Mouse (Mus musculus): ENCODE results near the gene Cfap74.
A peak's percentile ranks its signal among the peaks of the same experiment; 100 is the strongest.

The Cfap74 gene

DNA sequence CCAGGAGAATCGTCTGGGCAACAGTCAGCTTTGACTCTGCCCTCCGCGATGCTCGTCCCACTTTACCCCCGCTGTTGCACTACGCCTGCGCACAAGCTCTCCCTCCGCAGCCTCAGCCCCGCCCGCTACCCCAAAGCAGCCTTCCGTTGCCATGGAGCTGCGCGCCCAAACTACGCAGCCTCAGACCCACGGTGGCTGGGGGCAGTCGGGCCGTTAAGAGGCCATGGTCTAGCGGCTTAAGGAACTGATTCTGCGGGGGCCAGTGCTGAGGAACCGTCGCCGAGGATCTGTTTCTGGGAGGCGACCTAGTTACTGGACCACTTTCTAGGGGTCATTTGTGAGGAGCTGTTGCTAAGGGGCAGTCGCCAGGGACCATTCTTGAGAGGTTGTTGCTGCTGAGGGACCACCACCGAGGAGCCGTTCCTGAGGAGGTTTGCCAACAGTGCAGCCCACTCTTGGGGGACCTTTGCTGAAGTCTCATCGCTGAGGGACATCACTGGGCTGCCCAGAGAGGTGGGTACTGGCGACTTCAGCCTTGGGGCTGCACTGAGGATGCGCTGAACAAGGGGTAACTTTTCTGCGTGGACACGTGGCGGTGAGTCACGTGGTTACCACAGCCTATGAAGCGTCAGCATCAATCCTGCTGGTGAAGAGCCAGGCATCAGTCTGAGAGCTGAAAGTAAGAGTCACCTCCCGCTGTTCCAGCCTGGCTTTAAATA lies at the start of gene Cfap74:
TSS of gene Cfap74 (plus strand) at position 133 of the 719 bp plus-strand sequence.
- peak; percentile 63 for DNase-seq

DNA sequence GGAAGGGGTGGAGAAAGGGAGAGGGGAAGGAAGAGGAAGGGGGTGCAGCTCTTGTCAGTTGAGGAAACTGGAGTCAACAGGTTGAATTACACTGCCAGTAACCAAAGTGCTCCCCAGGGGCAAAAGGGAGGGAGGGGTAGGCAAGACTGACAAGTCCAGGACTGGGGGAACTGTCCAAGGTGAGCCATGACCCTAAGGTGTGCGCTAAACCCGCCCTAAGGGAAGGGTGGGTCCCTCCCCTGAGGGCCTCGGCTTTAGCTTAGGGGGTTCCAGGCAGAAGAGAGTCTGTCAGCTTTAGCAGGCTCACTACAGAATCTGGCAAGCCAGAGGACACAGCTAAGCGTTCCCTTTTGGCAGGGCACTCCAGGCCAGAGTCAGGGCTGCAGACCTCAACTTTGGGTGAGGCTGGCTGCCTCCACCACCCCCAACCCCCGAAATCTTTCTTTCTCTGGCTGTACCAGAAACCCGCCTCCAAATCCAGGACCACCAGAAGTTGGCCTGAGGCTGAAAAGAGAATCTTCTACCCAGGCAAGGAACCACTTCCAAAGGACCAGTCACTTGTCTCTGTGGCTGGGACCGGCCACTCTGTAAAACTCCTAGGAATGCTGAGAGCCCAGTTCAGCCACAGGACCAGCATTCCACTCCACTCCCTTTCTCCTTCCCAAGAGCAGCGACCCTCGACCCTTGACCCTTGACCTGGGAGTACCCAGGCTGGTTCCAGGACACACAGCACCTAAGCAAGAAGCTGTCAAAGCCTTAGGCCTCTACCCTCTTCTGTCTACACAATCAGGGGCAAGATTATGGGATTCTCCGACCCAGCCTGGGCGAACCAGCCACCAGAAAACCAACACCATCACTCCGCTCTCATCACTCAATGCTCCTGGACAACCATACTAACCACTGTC lies 49.2 kb upstream of the Cfap74 start:
- DNase-seq, result peak; percentile 59

DNA sequence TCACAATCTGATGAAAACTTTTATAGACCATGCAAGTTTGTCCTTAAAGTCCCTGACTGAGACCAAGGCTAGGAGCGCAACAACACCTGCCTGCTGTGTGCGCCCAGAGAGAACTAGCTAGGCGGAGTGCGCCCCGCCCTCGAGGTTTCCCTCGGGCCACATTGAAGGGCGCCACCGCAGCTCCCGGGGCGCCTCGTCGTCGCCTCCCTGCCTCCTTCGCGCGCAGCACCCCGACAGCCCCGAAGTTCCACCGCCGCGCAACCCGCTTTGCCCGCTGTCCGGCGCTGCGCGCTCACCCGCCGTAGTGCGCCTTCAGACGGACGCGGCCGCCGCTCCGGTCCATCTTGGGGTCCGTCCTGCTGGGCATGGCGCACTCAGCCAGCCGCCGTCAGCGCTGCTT lies 48.1 kb upstream of the Cfap74 start:
- DNase-seq, result peak; percentile 54

DNA sequence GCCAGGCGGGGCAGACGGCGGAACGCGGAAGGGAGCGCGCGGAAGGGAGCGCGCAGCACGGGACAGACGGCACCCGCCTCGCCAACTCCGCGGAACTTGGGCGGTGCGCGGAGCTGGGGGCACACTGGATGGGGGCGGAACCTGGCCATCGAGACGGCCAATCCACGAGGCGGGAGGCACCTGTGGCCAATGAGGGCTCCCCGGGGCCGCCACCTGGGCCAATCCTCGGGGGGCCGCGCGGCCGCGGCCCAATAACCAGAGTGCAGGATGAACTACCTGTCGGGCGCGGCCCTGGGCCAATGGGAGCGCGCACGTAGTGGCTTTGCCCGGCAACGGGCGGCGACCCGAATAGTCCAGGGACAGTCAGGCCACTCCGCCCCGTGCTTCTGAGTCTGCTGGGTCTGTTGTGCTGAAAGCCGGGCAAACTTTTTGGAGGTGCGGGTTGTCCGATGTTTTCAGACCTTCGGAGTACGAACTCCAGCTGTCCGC lies 47.6 kb upstream of the Cfap74 start, which contains the start of gene Prkcz:
TSS of gene Prkcz (minus strand) at position 59 of the 489 bp plus-strand sequence.
- peak; percentile 94 for DNase-seq

DNA sequence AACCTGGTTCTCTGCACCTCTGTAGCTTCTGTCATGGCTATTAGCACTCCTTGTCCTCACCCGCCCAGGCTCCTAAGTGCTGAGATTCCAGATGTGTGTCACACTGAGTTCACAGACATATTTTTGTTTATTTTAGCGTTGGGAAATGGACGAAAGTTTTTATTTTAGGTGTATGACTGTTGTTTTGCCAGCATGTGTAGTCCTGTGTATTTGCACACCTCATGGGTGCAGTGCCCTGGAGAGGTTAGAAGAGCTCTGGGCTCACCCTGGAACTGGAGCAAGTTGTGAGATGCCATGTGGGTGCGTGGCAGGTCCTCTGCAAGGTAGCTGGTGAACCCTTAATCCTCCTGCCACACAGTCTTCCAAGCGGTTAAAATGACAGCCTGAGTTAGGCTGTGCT lies 46.5 kb upstream of the Cfap74 start:
- no peak for DNase-seq

DNA sequence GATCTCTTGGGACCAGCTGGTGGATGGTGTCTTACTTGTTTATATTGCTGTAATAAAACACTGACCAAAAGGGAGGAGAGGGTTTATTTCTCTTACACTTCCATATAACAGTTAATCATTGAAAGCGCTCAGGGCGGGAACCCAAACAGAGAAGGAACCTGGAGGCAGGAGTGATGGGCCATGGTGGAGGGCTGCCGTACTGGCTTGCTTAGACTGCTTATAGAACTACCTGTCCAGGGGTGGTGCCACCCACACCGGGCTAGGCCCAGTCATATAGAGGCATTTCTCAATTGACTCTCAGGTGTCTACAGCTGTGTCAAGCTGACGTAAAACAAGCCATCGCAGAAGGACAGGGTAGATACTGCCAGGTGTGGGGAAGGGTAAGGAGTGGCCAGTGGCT lies 42.2 kb upstream of the Cfap74 start:
- DNase-seq, result no peak

DNA sequence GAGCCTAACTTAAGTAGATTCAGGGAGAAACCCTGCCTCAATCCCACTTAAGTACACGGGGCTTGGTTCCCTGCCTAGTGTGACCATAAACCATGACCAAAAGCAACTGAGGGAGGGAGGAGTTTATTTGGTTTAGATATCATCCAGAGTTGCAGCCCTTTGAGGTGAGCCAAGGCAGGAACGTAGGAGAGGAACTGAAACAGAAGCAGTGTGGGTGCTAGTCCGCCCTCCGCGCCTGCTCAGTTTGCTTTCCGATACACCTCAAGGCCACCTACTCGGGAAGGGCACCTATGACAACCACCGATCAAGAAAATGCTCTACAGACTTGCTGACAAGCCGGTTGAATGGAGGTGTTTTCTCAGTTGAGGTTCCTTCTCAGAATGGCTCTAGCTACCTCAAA lies 41.3 kb upstream of the Cfap74 start:
- no peak for DNase-seq

DNA sequence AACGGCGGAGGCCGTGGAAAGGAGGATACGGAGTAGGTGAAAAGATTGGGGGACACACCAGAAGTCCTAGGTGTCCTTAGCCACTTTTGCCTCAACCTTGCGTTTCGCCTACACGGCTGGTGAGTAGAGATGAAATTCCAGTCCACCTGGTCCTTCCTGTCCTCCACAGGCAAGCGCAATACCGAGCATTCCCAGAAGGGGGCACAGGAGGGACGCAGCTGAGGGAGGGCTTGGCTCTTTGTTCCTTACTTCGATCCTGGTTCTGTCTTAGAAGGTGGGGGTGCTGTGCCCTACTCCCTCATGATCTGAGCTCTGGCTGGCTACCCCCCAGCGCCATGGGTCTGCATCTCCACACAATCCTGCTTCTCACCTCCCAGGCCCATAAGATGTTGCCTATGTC lies 40.3 kb upstream of the Cfap74 start:
- DNase-seq, result peak; percentile 83

DNA sequence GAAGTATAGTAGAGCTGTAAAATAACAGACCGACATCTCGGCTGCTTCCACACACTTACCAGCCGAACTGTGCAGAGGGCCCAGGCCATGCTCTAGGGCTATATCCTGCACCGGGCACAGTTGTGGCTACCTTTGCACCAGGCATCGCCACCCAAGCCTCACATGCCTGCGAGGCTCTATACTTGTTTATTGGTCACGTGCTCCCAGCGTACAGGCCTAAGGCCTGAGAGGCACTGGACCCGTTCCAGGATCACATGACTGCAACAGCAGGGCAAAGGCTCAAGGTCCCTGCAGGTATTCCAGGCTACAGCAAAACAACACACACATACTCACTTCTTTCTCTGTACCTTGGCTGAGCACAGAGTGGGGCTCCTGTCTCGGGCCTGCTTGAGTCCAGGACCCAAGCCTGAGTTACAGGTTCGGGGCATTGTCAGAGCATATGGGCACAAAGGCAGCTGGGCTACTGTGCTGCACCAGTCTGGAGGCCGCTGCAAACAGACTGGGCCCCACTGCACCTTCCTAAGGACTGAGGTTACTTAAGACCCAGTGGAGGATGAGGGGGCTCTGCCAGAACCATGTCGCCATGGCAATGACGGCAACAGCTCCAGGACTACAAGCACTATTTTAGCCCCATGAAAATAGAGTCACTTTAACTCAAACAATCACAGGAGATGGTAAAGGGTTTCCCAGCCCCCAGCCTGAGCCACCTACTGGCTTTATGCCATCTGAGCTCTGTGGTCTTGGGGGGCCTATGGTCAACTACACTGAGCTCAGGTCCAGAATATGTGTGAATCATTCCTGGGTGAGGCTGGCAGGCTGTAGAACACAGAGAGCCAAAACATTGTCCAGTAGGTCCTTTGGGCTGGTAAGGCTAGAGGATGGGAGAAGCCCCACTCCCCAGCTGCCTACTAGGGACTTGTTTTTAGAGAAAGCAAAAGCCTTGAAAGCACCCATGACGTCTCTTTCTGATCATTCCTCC lies 38.0 kb upstream of the Cfap74 start:
- DNase-seq, result peak; percentile 22

DNA sequence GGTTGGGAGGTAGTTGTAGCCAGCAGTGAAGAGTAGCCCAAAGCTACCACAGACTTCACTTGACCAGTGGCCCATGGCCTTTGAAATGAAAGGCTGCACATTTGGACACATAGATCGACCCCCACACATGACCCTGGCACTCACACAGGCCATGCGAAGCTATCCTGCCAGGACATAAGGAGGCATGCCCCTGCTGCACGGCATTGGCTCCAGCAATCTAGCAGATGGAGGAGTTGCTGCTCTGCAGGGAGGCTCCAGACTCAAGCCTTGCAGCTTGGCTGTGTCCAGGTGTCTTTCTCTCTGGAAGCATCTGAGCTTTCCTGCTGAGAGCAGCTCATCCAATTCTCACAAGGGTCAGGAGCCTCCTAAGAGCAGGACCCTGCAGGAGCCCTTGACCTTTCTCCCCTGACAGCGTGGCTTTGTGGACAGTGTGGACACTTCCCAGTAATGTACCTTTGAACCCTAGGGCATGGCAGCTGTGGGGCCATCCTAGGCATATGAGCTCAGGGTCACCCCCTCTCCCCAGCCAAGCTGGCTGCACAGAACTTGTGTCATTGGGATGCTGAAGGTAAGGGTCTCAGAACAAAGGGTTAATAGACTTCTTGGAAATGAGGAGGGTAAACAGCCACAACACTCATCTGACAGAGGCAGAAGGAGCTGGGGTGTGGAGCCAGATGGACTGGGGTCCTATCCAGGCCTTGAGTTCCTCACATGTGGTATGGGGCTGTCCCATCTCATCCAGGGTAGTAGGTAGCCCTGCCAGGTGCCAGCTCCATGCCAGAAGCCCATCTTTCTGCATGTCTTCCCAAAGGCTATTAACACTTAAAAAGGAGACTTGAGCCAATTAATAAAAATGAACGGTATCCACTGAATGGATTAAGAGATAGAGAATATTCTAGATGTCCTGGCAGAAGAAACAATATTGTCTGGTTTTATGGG lies 36.9 kb upstream of the Cfap74 start:
- no peak for DNase-seq

DNA sequence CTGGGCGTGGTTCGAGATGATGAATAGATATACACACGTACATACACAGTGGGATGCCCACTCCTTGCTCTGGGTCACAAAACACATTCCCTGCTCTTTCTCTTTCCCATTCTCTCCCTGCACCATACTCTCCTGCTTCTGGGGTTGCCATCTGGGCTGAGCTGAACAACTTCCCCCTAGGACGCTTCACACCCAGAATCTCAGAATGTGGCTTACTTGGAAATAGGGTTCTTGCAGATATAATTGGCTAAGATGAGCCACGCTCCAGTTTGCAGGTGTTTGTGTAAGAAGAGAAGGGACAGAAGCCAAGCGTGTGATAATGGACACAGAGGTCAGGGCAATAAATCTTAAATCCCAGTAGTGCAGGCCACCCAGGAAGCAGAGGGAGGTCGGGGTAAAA lies 27.0 kb upstream of the Cfap74 start:
- DNase-seq, result no peak

DNA sequence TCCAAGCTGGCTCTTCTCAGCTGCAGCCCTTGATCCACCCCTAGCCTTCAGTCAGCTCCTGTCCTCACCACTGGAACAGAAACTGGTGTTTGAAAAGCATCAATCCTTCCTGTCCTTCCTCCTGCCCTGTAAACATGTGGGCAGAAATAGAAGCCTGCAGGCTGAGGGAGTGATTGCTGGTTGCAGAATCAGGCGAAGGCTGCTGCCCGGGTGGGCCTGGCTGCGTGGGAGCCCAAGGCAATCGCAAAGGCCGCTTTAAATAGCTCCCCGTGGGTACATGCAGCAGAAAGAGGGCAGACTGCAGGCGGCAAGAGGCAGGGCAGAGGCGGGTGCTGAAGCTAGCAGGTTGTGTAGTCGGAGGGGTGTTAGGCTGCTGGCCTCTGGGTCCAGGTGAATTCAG lies 26.2 kb upstream of the Cfap74 start:
- no peak for DNase-seq

DNA sequence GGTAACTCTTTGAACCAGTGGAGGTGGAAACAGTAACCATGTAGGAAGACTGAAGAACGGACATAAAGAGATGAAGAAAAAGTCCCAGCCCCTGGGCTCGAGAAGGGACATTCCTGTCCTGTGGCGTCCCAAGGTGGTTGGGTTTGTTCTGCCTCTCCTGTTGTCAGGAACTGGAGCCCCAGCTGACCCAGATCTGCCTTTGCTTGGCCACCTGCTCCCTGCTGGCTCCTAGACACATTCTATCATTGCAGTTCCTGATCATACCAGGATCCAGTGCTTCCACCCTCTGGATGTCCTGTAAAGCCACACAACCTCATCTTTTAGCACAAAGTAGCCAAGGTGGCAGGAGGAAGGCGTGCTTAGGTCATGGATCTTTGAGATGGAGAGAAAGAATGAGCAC lies 25.7 kb upstream of the Cfap74 start:
- no peak for DNase-seq

DNA sequence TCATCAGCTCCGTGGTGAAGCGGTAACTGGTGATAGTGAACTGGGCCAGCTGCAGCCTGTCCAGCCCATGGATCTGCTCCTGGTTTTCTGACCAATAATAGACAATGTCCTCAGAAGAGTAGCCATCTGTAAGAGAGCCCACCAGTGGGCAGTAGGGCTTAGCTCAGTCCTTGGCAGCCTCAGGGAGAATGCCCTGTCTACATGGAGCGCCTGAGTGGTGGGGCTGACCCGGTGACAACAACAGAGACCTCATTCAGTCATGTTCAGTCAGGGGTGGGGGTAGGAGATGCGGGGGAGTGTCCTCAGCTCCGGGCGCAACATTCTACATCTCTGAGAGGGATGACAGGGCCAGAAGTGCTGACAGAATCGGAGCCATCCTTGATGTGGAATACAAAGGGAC lies 21.8 kb upstream of the Cfap74 start:
- no peak for DNase-seq

DNA sequence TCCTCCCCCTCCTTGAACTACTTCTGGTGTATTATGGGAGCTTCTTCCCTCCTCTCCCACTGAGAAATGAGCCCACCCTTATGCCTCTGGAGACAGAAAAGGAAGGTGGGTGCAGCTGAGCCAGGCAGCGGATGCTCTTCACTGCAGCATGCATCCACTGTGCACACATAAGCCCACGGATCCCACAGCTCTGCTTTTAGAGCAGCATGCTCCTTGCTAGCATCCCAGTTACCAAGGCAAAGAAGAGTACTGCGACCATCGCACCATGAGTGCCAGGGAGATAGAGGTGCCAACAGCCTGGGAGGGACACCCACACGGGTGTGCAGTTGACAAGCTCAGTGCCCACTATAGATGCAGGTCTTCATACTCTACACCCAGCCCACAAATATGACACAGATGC lies 13.5 kb upstream of the Cfap74 start:
- DNase-seq, result no peak

DNA sequence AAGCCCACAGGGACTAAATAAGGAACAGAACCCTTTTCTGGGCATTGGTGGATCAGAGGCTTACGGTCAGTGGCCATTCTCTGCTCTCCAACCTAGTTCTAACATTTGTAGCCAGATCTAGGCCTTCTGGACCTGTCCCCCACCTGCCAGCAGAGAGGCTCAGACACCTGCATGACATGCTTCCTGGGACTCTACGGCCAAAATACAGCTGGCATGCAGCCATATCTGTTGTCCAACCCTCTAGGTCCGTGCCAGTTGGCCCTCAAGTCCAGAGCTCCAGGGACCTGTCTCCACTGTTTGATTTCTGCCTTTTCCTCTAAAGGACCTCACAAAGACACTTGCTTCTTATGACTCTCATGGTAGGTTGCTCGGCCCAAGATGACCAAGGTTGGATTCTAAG lies 12.2 kb upstream of the Cfap74 start:
- DNase-seq, result no peak

DNA sequence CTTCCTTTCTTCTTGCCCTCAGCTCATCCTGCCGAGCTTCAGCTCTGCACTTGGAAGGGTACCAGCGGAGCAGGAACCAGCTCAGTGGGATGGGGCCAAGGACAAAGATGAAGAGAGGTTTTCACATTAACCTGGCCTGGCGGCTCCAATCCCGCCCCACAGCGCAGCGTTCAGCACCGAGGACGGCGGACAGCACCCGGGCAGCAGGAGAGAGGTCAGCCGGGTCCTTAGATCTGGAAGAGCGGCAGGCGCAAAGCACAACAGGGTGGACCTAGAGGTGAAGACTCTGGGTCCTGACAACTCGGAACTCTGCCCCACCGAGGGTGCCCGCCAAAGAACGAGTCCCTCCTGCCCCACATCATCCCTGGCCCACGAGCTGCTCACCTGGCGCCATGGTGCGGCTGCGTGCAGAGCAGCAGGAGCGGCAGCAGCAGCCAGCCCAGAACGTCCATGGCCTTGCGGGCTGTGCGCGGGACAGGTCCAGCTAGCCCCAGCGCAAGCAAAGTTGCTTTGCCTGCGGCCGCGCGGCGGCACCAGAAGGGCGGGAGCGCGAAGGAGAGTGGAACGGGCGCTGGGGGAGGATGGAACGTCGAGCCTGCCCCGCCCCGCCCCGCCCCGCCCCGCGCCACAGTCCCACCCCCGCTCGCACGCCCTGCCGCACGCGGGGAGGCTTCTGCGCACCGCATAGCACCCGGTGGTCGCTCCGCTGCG lies 11.3 kb upstream of the Cfap74 start, which contains the start of gene Gabrd:
TSS of gene Gabrd (minus strand) at position 602 of the 711 bp plus-strand sequence.
- DNase-seq, result peak; percentile 45

DNA sequence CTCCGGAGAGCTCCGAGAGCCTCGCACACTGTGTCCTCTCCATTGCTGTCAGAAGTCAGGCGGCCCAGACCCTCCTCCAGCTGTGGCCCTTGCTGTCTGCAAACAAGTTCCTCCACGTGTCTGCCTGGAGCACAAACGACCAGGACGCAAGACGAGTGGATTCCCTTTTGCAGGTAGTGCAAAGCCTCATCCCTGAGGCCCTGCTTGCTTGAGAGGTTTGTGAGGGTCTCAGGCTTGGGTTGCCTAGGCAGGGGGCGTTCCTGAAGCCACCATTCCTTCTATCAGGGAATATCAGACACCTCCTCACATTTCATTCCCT lies 10.8 kb upstream of the Cfap74 start:
- no peak for DNase-seq

DNA sequence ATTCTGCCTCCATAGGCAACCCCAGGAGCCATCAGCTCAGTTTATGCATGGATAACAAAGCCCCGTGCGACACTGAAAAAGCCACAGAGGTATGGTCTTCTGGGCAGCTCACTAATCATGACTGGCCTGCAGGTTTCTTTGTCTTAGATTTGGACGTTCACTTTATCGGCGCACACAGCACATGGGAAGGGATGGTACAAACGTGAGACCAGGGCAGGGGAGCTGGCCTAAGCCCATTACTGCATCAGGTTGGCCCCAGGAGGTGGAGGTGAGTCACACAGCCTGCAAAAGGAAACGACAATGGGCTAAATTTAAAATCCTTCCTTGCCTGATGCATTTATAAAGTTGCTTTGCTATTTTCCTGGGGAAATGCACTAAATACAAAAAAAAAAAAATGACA lies 7.9 kb upstream of the Cfap74 start:
- DNase-seq, result no peak

DNA sequence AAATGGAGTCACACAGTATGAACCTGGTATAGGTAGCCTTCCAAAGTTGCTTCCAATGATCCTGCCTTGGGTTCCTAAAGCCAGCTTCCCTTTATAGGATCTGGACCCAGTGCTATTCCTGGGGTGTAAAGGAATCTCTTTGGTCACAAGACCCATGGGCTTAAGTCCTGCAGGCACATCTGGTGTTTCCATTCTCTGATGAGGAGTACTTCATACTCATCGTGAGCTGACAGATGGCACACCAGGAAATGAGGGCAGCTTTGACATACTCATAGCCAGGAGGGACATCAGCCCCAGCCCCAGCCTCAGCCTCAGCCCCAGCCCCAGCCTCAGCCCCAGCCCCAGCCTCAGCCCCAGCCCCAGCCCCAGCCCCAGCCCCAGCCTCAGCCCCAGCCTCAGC lies 6.5 kb upstream of the Cfap74 start:
- no peak for DNase-seq

DNA sequence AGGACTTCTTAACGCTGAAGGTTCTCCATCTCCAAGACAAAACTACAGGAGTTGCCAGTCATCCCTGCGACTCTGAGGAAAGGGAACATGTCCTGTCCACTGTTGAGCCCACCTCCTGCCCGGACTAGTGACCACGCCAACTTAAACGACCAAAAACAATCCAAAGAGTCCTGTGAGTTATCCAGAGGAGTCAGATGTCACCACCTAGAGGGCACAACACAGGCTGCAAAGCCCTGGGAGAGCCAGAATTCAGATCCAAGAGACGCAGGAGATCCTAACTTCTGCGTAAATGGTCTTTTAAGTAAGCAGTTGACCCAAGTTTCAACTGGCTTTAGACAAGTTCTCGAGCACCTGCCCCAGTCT lies 314 bp upstream of the Cfap74 start:
- DNase-seq, result peak; percentile 29
